Mouse (Mus musculus) mesoderm, embryonic 11.5 days (tissue): ENCODE measurements at regions not wholly inside any gene's neighbourhood (a gene's known extent, or its start where the extent isn't known, plus 50 kb on each side); places are given as distances from the start of the nearest gene placed in this dataset.
A peak's percentile ranks its signal among the peaks of the same experiment; 100 is the strongest.

Experiments
- DNase-seq: peaks from one replicate; pipeline ENCODE4 v3.0.0-alpha.2; 2012; ENCODE audit warnings: low read depth, low spot score

DNA sequence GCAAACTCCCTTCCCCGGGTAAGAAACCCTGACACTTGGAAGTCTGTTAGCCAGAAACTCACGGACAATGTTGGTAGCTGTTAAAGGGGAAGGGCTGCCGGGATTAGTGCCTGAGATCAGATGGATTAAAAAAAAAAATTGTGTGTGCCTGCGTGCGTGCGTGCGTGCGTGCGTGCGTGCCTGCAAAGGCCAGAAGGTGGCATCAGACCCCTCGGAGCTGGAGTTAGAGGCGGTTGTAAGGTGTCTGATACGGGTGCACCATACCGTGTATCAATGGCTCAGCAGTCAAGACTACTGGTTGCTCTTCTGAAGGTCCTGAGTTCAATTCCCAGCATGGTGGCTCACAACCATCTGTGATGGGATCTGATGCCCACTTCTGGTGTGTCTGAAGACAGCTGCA, 59.0 kb upstream of the Ccdc167 start:
- no peak for DNase-seq

DNA sequence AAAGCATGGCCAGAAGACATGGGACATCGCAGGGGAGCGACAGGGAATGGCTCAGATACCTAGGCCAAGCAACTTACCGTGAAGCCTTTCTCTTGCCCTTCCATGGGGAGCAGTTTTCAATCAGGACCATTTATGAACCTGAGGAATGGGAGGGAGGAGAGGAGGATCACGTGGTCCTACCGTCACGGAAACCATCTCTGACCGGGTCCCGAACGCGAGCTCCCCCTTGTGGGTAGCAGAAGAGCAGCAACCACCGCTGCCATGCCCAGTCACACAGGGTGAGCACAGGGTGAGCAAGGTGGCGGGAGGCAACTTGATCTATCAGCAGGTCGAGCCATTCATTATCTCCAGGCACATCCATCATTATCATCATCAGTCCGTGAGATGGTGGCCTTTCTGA, 56.5 kb upstream of the Ccdc167 start:
- peak; percentile 49 for DNase-seq

DNA sequence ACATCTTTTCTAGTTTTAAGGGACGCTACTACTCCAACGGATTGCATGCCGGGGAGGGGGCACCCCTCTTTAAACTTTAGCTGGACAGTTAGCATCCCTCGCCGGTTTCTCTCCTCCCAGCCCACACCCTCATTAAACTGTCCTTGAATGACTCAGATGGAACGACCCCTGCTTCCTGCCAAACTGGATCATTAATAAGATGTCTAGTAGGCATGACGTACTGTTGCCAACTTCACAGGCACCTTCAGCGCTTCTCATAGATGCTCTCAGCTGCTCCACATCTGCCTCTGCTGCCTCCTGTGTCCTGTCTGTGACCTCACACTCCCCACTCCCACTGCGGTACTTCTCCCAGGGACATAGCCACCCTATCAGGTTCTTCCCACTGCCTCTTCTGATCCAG, 54.1 kb upstream of the Ccdc167 start:
- DNase-seq, result no peak

GRCm38 (mm10) chr17:29769631-29770030, 52.8 kb upstream of the Ccdc167 start:
- DNase-seq, result no peak

DNA sequence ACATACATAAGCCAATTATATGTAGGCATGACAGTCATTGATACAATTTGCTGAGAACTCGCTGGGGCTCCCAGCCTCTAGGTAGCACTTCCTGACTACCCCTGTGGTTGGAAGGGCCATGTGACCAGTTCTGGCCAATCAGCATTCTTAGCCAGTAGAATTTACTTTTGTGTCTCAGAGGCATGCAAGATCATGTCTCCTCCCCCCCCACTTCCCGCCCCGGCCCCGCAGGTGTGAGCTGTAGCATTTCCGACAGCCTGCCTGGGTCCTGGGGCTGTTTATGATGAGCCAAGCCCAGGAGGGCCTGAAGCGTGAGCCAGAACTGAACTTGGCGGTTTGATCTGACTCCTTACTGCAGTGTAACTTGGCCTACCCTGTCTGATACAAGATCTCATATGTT, 52.3 kb upstream of the Ccdc167 start:
- no peak for DNase-seq

DNA sequence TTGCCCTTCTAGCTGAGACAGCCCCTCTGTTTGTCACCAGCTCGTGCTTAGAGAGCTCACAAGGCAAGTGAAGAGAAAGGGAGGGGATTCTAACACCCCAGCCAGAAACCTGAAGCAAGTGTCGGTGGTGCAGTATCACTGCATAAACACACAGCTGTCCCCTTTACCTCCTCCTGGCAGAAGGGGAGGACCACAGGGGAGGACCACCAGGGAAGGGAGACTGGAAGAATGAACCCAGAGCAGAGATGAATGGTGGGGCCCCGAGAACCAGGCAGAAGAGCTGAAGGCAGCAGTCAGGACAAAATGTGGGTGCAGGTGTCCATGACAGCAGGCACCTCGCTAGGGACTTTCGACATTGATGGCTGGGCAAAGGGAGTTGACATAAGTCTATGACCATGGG, 51.8 kb upstream of the Ccdc167 start:
- DNase-seq, result no peak
